Mouse (Mus musculus): ENCODE results near the gene Olfr1012.
"Not testable (repeated sequence)": the region's sequence is repeated elsewhere in the genome, so short reads cannot be mapped to it uniquely, and the experiment has no call there.

The Olfr1012 gene

GRCm38 (mm10) chr2:85762666-85763065, at the start of gene Olfr1012:
Gene Olfr1012 (minus strand): TSS chr2:85762766.
- DNase-seq (ENCODE audit: low spot score in 2 of 2): no peak

- DNase-seq (ENCODE audit: low spot score in 2 of 2): no peak
These were observed 41.9 kb upstream of the Olfr1012 start for GRCm38 (mm10) chr2:85804501-85804900.

- no peak for DNase-seq (ENCODE audit: low spot score in 2 of 2)
These were observed 39.9 kb upstream of the Olfr1012 start, which contains the start of gene Olfr1016 for GRCm38 (mm10) chr2:85802444-85802843. Gene Olfr1016 (minus strand): TSS chr2:85802544.

GRCm38 (mm10) chr2:85792331-85792730, 29.8 kb upstream of the Olfr1012 start:
- no peak for DNase-seq (ENCODE audit: low spot score in 2 of 2)

- DNase-seq (ENCODE audit: low spot score in 2 of 2): no peak
These were observed 19.2 kb upstream of the Olfr1012 start, which contains the start of gene Olfr1015 for GRCm38 (mm10) chr2:85781717-85782116. Gene Olfr1015 (plus strand): TSS chr2:85782017.

- no peak for DNase-seq (ENCODE audit: low spot score in 2 of 2)
These were observed 9.8 kb upstream of the Olfr1012 start, which contains the start of gene Olfr1014 for GRCm38 (mm10) chr2:85772413-85772812. Gene Olfr1014 (plus strand): TSS chr2:85772713.

GRCm38 (mm10) chr2:85766798-85767197, 4.2 kb upstream of the Olfr1012 start, which contains the start of gene Olfr1013:
Gene Olfr1013 (plus strand): TSS chr2:85767098.
- no peak for DNase-seq (ENCODE audit: low spot score in 2 of 2)

GRCm38 (mm10) chr2:85753822-85754221, 8.7 kb downstream of the Olfr1012 start:
- DNase-seq (ENCODE audit: low spot score in 2 of 2): no peak

- DNase-seq (ENCODE audit: low spot score in 2 of 2): no peak
These were observed 36.8 kb downstream of the Olfr1012 start for GRCm38 (mm10) chr2:85725793-85726192.

GRCm38 (mm10) chr2:85715119-85715518, 47.4 kb downstream of the Olfr1012 start, which contains the start of gene Olfr1009:
Gene Olfr1009 (plus strand): TSS chr2:85715419.
- no peak for DNase-seq (ENCODE audit: low spot score in 2 of 2)

GRCm38 (mm10) chr2:85711159-85711558, 51.4 kb downstream of the Olfr1012 start:
- no peak for DNase-seq (ENCODE audit: low spot score in 2 of 2)

GRCm38 (mm10) chr2:85710680-85711079, 51.9 kb downstream of the Olfr1012 start:
- not testable (repeated sequence) for DNase-seq (ENCODE audit: low spot score in 2 of 2)
